Mouse (Mus musculus): ENCODE results near the gene 1700037H04Rik.

- no peak for TF ChIP-seq CTCF (IDR thresholded peaks at IDR 0.05; ENCODE audit: low read depth, low read length)
- no peak for TF ChIP-seq POLR2A (IDR thresholded peaks at IDR 0.05; ENCODE audit: borderline replicate concordance, low read depth, low read length)
These were observed 34.5 kb downstream of the 1700037H04Rik start for GRCm38 (mm10) chr2:131125157-131125963.
